Mouse (Mus musculus) MN1 (cell line): ENCODE measurements around the gene Sh3gl1.

Experiments
- DNase-seq: peaks from one replicate; pipeline ENCODE4 v3.0.0-alpha.2; 2016; ENCODE audit warnings: low spot score

Gene Sh3gl1

GRCm38 (mm10) chr17:56040030-56040856, 3.8 kb upstream of the Sh3gl1 start, which contains the start of gene Chaf1a:
Gene Chaf1a (plus strand): TSS chr17:56040439.
- peak; percentile 100 for DNase-seq

- no peak for DNase-seq
Observed at GRCm38 (mm10) chr17:56039345-56039744, 2.9 kb upstream of the Sh3gl1 start.

- DNase-seq: peak; percentile 69
Observed at GRCm38 (mm10) chr17:56038583-56039261, 2.3 kb upstream of the Sh3gl1 start.

- DNase-seq: no peak
Observed at GRCm38 (mm10) chr17:56036901-56037287, 459 bp upstream of the Sh3gl1 start.

- DNase-seq: no peak
Observed at GRCm38 (mm10) chr17:56035216-56035615, 1.2 kb downstream of the Sh3gl1 start.

GRCm38 (mm10) chr17:56034726-56035100, 1.7 kb downstream of the Sh3gl1 start:
- no peak for DNase-seq

- no peak for DNase-seq
Observed at GRCm38 (mm10) chr17:56034040-56034725, 2.3 kb downstream of the Sh3gl1 start.

- no peak for DNase-seq
Observed at GRCm38 (mm10) chr17:56032831-56033230, 3.6 kb downstream of the Sh3gl1 start.

- DNase-seq: no peak
Observed at GRCm38 (mm10) chr17:56032127-56032733, 4.2 kb downstream of the Sh3gl1 start.

GRCm38 (mm10) chr17:56031431-56031830, 5.0 kb downstream of the Sh3gl1 start:
- no peak for DNase-seq

- DNase-seq: peak; percentile 87
Observed at GRCm38 (mm10) chr17:56030919-56031318, 5.5 kb downstream of the Sh3gl1 start.

- DNase-seq: no peak
Observed at GRCm38 (mm10) chr17:56030238-56030870, 6.1 kb downstream of the Sh3gl1 start.

GRCm38 (mm10) chr17:56027801-56028441, 8.5 kb downstream of the Sh3gl1 start:
- no peak for DNase-seq

- DNase-seq: no peak
Observed at GRCm38 (mm10) chr17:56026881-56027280, 9.6 kb downstream of the Sh3gl1 start.

- no peak for DNase-seq
Observed at GRCm38 (mm10) chr17:56026303-56026702, 10.1 kb downstream of the Sh3gl1 start.

- DNase-seq: no peak
Observed at GRCm38 (mm10) chr17:56024931-56025330, 11.5 kb downstream of the Sh3gl1 start.

- DNase-seq: no peak
Observed at GRCm38 (mm10) chr17:56024476-56024875, 12.0 kb downstream of the Sh3gl1 start.

GRCm38 (mm10) chr17:56023386-56023785, 13.0 kb downstream of the Sh3gl1 start:
- DNase-seq: no peak

- DNase-seq: no peak
Observed at GRCm38 (mm10) chr17:56022989-56023290, 13.5 kb downstream of the Sh3gl1 start.

GRCm38 (mm10) chr17:56022131-56022988, 14.1 kb downstream of the Sh3gl1 start:
- no peak for DNase-seq
